Mouse (Mus musculus) spleen, adult 2 months (tissue): ENCODE results near the gene Olfr884. TPM values are rescaled to one million over a fixed set of nuclear protein-coding genes. Genes with fewer than 3 reads are reported as not detected.

Experiments used
- DNase-seq, 2 experiments: peaks; one replicate each; pipeline versions ENCODE4 v3.0.0 to v3.0.0-alpha.2; 2012 to 2021; ENCODE audit warnings: low spot score in 2 of 2, low read depth in 1 of 2
- H3K27ac ChIP-seq: fragments of 200-500 bp; 2 replicates; pipeline ENCODE4 v1.5.1; 2012; ENCODE audit warnings: low read length, inconsistent platforms; ENCODE audit not compliant: insufficient read depth
- H3K27me3 ChIP-seq: fragments of 200-500 bp; 2 replicates; pipeline ENCODE4 v1.6.1; 2012; ENCODE audit warnings: mild to moderate bottlenecking, moderate library complexity, low read length, inconsistent platforms; ENCODE audit not compliant: control insufficient read depth, insufficient read depth
- H3K36me3 ChIP-seq: fragments of 200-500 bp; 2 replicates; pipeline ENCODE4 v1.6.1; 2012; ENCODE audit warnings: mild to moderate bottlenecking, low read length, inconsistent platforms; ENCODE audit not compliant: control insufficient read depth, insufficient read depth
- H3K4me1 ChIP-seq: fragments of 200-500 bp; 2 replicates; pipeline ENCODE4 v1.6.1; 2011; ENCODE audit warnings: inconsistent platforms; ENCODE audit not compliant: control insufficient read depth, insufficient read depth, insufficient read length
- H3K4me3 ChIP-seq: fragments of 200-500 bp; 2 replicates; pipeline ENCODE4 v1.5.1; 2011; ENCODE audit warnings: mild to moderate bottlenecking, inconsistent platforms; ENCODE audit not compliant: insufficient read depth, insufficient read length; ENCODE audit errors: extremely low read depth
- CTCF ChIP-seq: fragments of 200-500 bp; IDR thresholded peaks from 2 replicates; pipeline ENCODE4 v1.5.1; 2011; ENCODE audit warnings: mild to moderate bottlenecking, inconsistent platforms; ENCODE audit not compliant: insufficient read depth, insufficient read length, insufficient replicate concordance; ENCODE audit errors: extremely low read depth
- POLR2A ChIP-seq: fragments of 200-500 bp; IDR thresholded peaks from 2 replicates; pipeline ENCODE4 v1.6.1; 2011; ENCODE audit warnings: low read depth, low read length, inconsistent platforms
- WGBS: fragments of 180-500 bp; shearing (Covaris S2); methylation state at CpG from one replicate; pipeline ENCODE4 v1.1.7; 2018; 5-methylcytosine and 5-hydroxymethylcytosine counted together
- polyA plus RNA-seq: library from polyadenylated mRNA; depleted of rRNA; stranded (reverse); fragments of >200 nt; gene quantifications from 2 replicates; pipeline ENCODE4 v1.2.3, GENCODE M21; 2012; rRNA removed

The Olfr884 gene
- polyA plus RNA-seq = not detected in 2 replicates

- Histone ChIP-seq H3K36me3 (no peaks in the 10 kb centered on the region), H3K4me1 (no peaks in the 10 kb centered on the region), H3K27me3 (no peaks in the 10 kb centered on the region), H3K27ac (no peak within 1 kb of the TSS), H3K4me3 (no peak within 1 kb of the TSS)
- WGBS = 74% methylated on average over 1 of the region's 1 CpGs
- no peak for DNase-seq
- TF ChIP-seq CTCF (no peak), POLR2A (no peak)
Measured at GRCm38 (mm10) chr9:38046255-38046654, at the start of gene Olfr884. Olfr884 (plus strand) TSS chr9:38046555.

- no peak overlapping the region for H3K27ac ChIP-seq
- H3K4me1 ChIP-seq = no peaks in the 10 kb centered on the region
- 45% methylated on average over 2 of the region's 2 CpGs for WGBS
- H3K4me3 ChIP-seq = no peak overlapping the region
- no peaks in the 10 kb centered on the region for H3K27me3 ChIP-seq
- TF ChIP-seq POLR2A (no peak), CTCF (no peak)
- DNase-seq = no peak
- no peaks in the 10 kb centered on the region for H3K36me3 ChIP-seq
Measured at GRCm38 (mm10) chr9:37998581-37999204, 47.7 kb upstream of the Olfr884 start.

- H3K4me3 ChIP-seq = no peak overlapping the region
- no peaks in the 10 kb centered on the region for H3K36me3 ChIP-seq
- no peaks in the 10 kb centered on the region for H3K27me3 ChIP-seq
- TF ChIP-seq POLR2A (no peak), CTCF (no peak)
- DNase-seq = no peak
- H3K27ac ChIP-seq = no peak overlapping the region
- 47% methylated on average over 1 of the region's 1 CpGs for WGBS
- no peaks in the 10 kb centered on the region for H3K4me1 ChIP-seq
Measured at GRCm38 (mm10) chr9:38000021-38000420, 46.3 kb upstream of the Olfr884 start.

GRCm38 (mm10) chr9:38025508-38025907 lies 20.8 kb upstream of the Olfr884 start, which contains the start of gene Olfr883:
Olfr883 (plus strand) TSS chr9:38025808.
- Histone ChIP-seq H3K27me3 (no peaks in the 10 kb centered on the region), H3K27ac (no peak within 1 kb of the TSS), H3K4me1 (no peaks in the 10 kb centered on the region), H3K36me3 (no peaks in the 10 kb centered on the region), H3K4me3 (no peak within 1 kb of the TSS)
- 78% methylated on average over 1 of the region's 1 CpGs for WGBS
- no peak for DNase-seq
- no peak for TF ChIP-seq POLR2A
- no peak for TF ChIP-seq CTCF

- no peaks in the 10 kb centered on the region for H3K4me1 ChIP-seq
- H3K36me3 ChIP-seq = no peaks in the 10 kb centered on the region
- H3K27ac ChIP-seq = no peak within 1 kb of the TSS
- no peak within 1 kb of the TSS for H3K4me3 ChIP-seq
- no peak for DNase-seq
- TF ChIP-seq POLR2A (no peak), CTCF (no peak)
- WGBS = 83% methylated on average over 3 of the region's 3 CpGs
- no peaks in the 10 kb centered on the region for H3K27me3 ChIP-seq
Measured at GRCm38 (mm10) chr9:38061022-38061421, 14.7 kb downstream of the Olfr884 start, which contains the start of gene Olfr885. Olfr885 (plus strand) TSS chr9:38061322.

- Histone ChIP-seq H3K36me3 (no peaks in the 10 kb centered on the region), H3K27ac (no peak within 1 kb of the TSS), H3K4me1 (no peaks in the 10 kb centered on the region), H3K27me3 (no peaks in the 10 kb centered on the region), H3K4me3 (no peak within 1 kb of the TSS)
- WGBS = 72% methylated on average over 1 of the region's 1 CpGs
- TF ChIP-seq CTCF (no peak), POLR2A (no peak)
- DNase-seq = no peak
Measured at GRCm38 (mm10) chr9:38083772-38084171, 37.4 kb downstream of the Olfr884 start, which contains the start of gene Olfr887. Olfr887 (plus strand) TSS chr9:38084072.

Other genes starting within 250 kb of the Olfr884 start
- not detected in 2 replicates for gene Olfr876, start 243.5 kb upstream of the Olfr884 start, polyA plus RNA-seq
- gene Olfr877, start 192.3 kb upstream of the Olfr884 start, polyA plus RNA-seq = not detected in 2 replicates
- not detected in 2 replicates for gene Olfr145, start 149.8 kb upstream of the Olfr884 start, polyA plus RNA-seq
- not detected in 2 replicates for gene Olfr878, start 128.7 kb upstream of the Olfr884 start, polyA plus RNA-seq
- gene Olfr881, start 54.7 kb upstream of the Olfr884 start, polyA plus RNA-seq = not detected in 2 replicates
- gene Olfr883, start 20.7 kb upstream of the Olfr884 start, polyA plus RNA-seq = not detected in 2 replicates
- not detected in 2 replicates for gene Olfr885, start 14.8 kb downstream of the Olfr884 start, polyA plus RNA-seq
- not detected in 2 replicates for gene Olfr887, start 37.5 kb downstream of the Olfr884 start, polyA plus RNA-seq
- gene Olfr888, start 61.6 kb downstream of the Olfr884 start, polyA plus RNA-seq = not detected in 2 replicates
- not detected in 2 replicates for gene Olfr889, start 68.6 kb downstream of the Olfr884 start, polyA plus RNA-seq
- gene Olfr890, start 96.0 kb downstream of the Olfr884 start, polyA plus RNA-seq = not detected in 2 replicates
- gene Olfr891, start 134.3 kb downstream of the Olfr884 start, polyA plus RNA-seq = not detected in 2 replicates
- gene Olfr893, start 161.8 kb downstream of the Olfr884 start, polyA plus RNA-seq = not detected in 2 replicates
- gene Olfr894, start 171.5 kb downstream of the Olfr884 start, polyA plus RNA-seq = not detected in 2 replicates
- not detected in 2 replicates for gene Olfr143, start 206.2 kb downstream of the Olfr884 start, polyA plus RNA-seq
- not detected in 2 replicates for gene Olfr895, start 221.3 kb downstream of the Olfr884 start, polyA plus RNA-seq
- gene Olfr896-ps1, start 244.6 kb downstream of the Olfr884 start, polyA plus RNA-seq = not detected in 2 replicates